Mouse (Mus musculus) erythroblast, embryonic 14.5 days (primary cell): Measurements from ENCODE around the gene Spryd4.

Experiments used
- GATA1 ChIP-seq: IDR thresholded peaks from 2 replicates; pipeline ENCODE4 v1.6.1; 2012; ENCODE audit warnings: low read length, inconsistent platforms, mixed read lengths
- TAL1 ChIP-seq: IDR thresholded peaks from 3 replicates; pipeline ENCODE4 v1.6.1; 2012; ENCODE audit warnings: low read length, inconsistent platforms, mixed read lengths

- TF ChIP-seq GATA1 (no peak), TAL1 (no peak)
Observed at GRCm38 (mm10) chr10:128231697-128232419, 20.3 kb upstream of the Spryd4 start, which contains the start of gene Timeless.
